Mouse (Mus musculus) C2C12 (cell line): ENCODE results near the gene Ano10.

ENCODE experiments used
- CTCF ChIP-seq: IDR thresholded peaks from one replicate; pipeline ENCODE4 v1.5.1; 2011; ENCODE audit not compliant: control insufficient read depth, insufficient read depth, insufficient read length
- MYOD1 ChIP-seq: IDR thresholded peaks from one replicate; pipeline ENCODE4 v1.6.1; 2011; ENCODE audit warnings: low read depth; ENCODE audit not compliant: control insufficient read depth, insufficient read length
- USF1 ChIP-seq: IDR thresholded peaks from one replicate; pipeline ENCODE4 v1.6.1; 2011; ENCODE audit warnings: low read depth, mild to moderate bottlenecking, control low read depth, moderate library complexity

DNA sequence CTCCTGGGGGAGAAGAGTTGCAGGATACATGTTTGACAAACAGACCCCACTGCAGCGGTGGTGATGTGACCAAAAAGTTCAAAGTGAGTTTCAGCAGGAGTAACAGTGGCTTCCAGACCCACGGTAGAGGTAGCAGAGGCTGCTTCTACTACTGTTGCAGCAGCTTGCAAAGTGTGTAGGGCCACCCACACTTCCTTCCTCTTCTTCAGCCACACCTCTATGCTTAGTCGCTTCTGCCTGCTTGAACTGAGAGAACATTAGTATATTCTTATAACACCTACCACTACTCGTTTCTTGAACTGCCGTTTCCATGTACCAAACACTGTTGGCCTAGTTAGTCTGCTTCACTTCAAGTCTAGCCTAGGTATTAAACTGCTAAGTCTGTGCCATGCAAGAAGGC lies 165.5 kb downstream of the Ano10 start:
- TF ChIP-seq CTCF (no peak), MYOD1 (no peak), USF1 (no peak)
